Mouse (Mus musculus) kidney, adult 9 months (tissue): ENCODE data around the gene Gm21304.
"Not testable (repeated sequence)": the region's sequence is repeated elsewhere in the genome, so short reads cannot be mapped to it uniquely, and the experiment has no call there.

Source experiments
- DNase-seq: peaks from one replicate; pipeline ENCODE4 v3.0.0; 2022

Gene Gm21304

DNA sequence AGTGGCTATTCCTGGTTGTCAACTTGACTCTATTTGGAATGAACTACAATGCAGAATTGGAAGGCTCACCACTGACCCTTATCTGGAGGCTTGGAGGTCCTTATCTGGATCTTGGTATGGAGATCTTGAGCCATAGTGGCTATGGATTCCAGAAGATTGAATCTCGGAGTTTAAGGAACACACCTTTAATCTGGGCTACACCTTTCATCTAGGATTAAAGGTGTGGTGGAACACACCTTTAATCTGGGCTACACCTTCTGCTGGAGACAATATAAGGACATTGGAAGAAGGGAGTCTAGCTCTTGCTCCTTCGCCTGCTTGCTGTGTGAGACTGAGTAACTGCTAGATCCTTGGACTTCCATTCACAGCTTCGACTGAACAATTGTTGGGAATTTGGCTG lies at the start of gene Gm21304:
TSS of gene Gm21304 (plus strand) at position 301 of the 400 bp plus-strand sequence.
- not testable (repeated sequence) for DNase-seq

DNA sequence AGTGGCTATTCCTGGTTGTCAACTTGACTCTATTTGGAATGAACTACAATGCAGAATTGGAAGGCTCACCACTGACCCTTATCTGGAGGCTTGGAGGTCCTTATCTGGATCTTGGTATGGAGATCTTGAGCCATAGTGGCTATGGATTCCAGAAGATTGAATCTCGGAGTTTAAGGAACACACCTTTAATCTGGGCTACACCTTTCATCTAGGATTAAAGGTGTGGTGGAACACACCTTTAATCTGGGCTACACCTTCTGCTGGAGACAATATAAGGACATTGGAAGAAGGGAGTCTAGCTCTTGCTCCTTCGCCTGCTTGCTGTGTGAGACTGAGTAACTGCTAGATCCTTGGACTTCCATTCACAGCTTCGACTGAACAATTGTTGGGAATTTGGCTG lies 25.6 kb upstream of the Gm21304 start, which contains the start of gene Gm21293:
TSS of gene Gm21293 (plus strand) at position 301 of the 400 bp plus-strand sequence.
- DNase-seq, result not testable (repeated sequence)

DNA sequence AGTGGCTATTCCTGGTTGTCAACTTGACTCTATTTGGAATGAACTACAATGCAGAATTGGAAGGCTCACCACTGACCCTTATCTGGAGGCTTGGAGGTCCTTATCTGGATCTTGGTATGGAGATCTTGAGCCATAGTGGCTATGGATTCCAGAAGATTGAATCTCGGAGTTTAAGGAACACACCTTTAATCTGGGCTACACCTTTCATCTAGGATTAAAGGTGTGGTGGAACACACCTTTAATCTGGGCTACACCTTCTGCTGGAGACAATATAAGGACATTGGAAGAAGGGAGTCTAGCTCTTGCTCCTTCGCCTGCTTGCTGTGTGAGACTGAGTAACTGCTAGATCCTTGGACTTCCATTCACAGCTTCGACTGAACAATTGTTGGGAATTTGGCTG lies 17.1 kb upstream of the Gm21304 start, which contains the start of gene Gm6763:
TSS of gene Gm6763 (plus strand) at position 301 of the 400 bp plus-strand sequence.
- not testable (repeated sequence) for DNase-seq

DNA sequence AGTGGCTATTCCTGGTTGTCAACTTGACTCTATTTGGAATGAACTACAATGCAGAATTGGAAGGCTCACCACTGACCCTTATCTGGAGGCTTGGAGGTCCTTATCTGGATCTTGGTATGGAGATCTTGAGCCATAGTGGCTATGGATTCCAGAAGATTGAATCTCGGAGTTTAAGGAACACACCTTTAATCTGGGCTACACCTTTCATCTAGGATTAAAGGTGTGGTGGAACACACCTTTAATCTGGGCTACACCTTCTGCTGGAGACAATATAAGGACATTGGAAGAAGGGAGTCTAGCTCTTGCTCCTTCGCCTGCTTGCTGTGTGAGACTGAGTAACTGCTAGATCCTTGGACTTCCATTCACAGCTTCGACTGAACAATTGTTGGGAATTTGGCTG lies 8.6 kb upstream of the Gm21304 start, which contains the start of gene Gm8764:
TSS of gene Gm8764 (plus strand) at position 301 of the 400 bp plus-strand sequence.
- not testable (repeated sequence) for DNase-seq

DNA sequence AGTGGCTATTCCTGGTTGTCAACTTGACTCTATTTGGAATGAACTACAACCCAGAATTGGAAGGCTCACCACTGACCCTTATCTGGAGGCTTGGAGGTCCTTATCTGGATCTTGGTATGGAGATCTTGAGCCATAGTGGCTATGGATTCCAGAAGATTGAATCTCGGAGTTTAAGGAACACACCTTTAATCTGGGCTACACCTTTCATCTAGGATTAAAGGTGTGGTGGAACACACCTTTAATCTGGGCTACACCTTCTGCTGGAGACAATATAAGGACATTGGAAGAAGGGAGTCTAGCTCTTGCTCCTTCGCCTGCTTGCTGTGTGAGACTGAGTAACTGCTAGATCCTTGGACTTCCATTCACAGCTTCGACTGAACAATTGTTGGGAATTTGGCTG lies 8.4 kb downstream of the Gm21304 start, which contains the start of gene Gm21312:
TSS of gene Gm21312 (plus strand) at position 301 of the 400 bp plus-strand sequence.
- not testable (repeated sequence) for DNase-seq

DNA sequence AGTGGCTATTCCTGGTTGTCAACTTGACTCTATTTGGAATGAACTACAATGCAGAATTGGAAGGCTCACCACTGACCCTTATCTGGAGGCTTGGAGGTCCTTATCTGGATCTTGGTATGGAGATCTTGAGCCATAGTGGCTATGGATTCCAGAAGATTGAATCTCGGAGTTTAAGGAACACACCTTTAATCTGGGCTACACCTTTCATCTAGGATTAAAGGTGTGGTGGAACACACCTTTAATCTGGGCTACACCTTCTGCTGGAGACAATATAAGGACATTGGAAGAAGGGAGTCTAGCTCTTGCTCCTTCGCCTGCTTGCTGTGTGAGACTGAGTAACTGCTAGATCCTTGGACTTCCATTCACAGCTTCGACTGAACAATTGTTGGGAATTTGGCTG lies 16.9 kb downstream of the Gm21304 start, which contains the start of gene Gm20765:
TSS of gene Gm20765 (plus strand) at position 301 of the 400 bp plus-strand sequence.
- not testable (repeated sequence) for DNase-seq

DNA sequence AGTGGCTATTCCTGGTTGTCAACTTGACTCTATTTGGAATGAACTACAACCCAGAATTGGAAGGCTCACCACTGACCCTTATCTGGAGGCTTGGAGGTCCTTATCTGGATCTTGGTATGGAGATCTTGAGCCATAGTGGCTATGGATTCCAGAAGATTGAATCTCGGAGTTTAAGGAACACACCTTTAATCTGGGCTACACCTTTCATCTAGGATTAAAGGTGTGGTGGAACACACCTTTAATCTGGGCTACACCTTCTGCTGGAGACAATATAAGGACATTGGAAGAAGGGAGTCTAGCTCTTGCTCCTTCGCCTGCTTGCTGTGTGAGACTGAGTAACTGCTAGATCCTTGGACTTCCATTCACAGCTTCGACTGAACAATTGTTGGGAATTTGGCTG lies 25.4 kb downstream of the Gm21304 start, which contains the start of gene Gm4340:
TSS of gene Gm4340 (plus strand) at position 301 of the 400 bp plus-strand sequence.
- not testable (repeated sequence) for DNase-seq

DNA sequence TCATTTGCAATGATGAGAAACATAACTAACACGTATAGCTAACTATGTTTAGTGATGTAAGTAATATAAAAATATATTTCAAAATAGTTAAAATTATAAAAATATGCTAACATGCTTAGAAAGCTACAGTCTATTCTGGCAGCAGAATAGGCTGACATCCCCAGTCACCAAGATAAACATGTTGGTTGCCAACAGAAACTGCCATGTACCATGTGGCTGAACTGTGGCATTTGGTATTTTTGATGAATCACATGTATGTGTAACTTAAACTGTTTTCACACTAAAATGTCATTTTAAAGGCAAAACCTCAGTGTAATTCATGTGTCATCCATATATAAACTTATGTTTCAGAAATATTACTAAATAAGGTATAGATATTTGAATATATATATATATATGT lies 41.3 kb downstream of the Gm21304 start:
- DNase-seq, result no peak

DNA sequence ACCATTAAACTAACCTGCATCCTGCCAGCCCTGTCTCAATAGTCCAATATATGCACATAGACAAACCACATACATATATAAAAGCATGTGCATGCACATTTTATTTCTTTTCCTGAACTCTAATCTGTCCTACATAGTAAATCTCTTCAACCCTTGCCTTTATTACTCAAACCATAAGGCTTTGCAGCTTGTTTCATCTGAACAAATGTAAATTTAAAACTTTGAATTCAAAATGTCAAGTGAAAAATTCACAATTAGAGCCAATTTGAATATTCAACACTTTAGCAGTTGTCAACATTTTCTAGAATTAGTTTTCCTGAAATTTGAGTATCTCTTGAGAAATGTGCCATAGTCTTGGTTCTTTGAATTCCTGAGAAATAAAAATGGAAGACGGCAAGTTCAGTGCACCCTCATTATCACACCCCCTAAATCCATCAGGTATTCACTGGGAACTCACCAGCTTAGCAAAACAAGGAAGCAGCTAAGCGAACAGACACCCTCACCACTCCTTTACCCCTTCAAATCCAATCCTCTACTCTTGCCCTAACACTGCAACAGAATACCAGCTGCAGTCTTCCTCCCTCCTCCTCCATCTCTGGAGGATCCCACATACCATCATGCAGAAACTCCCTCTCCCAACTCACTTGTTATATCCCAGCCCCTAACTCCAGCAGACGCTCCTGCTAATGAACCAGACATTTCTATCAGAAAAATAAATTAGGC lies 42.1 kb downstream of the Gm21304 start:
- DNase-seq, result no peak

DNA sequence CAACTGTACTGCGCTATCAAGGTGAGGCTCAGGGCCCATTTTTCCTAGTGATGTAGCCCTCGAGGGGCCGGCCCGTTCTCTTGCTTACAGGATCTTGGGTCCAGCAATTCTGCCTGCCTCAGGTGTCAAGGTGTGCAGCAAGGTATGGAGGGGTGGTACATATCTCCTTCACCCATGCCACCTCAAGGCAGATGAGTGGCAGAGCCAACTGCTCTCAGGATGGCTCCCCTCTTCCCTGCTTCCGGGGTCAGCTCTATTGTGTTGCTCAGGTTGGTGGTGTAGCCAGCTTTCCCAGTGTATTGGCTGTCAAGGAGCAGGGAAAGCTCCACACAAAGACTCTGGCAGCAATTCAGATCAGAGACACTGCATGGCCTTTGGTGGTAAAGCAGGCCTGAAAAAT lies 46.2 kb downstream of the Gm21304 start:
- DNase-seq, result no peak
